Mouse (Mus musculus): ENCODE measurements at regions not wholly inside any gene's neighbourhood (a gene's known extent, or its start where the extent isn't known, plus 50 kb on each side); places are given as distances from the start of the nearest gene placed in this dataset.

DNA sequence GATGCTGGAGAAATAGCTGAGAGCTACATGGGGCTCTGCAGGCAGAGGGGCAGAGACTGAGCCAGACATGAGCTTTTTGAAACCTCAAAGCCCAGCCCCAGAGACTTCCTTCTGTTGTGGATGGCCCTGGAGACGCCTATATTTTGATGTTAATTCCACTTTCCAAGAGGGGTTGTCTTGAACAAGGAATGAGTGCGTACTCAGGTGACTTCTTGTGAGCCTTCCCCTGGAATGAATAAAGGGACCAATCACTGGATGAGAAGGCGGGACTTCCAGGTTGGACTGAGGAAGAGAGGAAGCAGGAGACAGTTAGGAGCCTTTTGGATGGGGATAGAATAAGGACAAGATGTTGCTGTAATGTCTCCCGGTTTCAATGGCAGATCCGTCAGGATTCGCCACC, 76.3 kb upstream of the Spred2 start:
- DNase-seq = no peak

GRCm38 (mm10) chr11:19848412-19848811, 75.8 kb upstream of the Spred2 start:
- no peak for DNase-seq

DNA sequence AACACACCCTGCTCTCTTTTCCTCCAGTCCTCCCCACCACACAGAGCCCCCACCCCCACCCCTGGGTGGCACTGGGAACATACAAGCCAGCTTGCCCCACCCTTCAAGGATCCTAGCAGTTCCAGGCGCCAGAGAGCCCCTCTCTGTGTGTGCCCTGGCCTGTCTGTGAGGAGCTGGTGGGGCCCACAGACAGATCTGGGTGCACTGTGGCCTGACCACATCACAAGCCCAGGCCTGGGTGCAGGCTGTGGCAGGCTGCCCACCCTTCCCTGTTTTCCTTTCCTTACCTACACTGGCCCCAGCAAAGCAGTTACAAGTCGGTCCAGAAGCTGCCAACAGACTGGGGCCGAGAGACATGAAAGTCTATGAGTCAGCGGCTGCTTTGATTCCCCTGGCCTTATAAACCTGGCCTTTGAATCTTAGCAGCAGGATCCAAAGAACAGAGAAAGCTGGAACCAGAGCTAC, 74.8 kb upstream of the Spred2 start:
- no peak for DNase-seq

DNA sequence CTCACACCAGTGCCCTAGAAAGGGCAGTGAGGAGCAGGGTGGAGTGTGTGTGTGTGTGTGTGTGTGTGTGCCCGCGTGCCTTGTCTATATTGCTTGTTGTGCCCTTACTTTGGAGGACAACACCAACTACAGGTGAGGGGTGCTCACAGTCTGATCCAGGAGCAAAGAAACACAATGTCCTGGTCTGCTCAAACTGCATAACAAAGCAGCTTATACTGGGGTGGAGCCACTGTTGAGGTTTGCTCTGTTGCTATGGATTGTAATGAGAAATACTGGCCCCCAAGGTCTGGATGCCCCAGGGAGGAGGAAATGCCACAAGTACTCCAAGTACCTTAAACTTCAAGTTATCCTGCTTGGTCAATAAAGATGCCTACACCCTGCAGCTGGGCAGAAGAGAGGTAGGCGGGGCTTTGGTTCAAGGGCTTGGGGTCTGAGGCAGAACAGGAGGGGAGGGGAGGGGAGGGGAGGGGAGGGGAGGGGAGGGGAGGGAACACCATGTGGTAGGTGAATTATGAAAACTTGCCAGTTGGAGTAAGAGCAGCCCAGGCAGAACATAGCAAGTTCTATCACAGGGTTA, 74.2 kb upstream of the Spred2 start:
- DNase-seq = no peak

DNA sequence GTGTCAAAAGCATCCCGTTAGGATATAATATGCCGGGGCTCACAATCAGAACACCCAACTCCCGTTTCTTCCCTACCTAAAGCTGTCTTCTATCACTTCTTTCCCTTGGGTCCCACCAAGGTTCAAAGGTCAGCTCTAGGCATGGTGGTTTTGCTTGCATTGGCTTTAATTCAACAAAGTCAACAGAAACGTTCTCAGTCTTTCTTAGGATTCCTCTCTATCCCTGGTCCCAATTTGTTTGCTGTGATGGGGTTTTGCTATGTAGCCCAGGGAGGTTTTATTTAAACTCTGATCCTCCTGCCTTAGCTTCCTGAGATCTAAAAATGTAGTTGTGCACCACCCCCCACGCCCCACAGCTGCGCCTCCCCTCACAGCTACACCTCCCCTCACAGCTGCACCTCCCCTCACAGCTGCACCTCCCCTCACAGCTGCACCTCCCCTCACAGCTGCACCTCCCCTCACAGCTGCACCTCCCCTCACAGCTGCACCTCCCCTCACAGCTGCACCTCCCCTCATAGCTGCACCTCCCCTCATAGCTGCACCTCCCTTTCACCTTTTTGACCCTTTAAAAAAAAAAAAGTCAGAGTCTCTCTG, 73.1 kb upstream of the Spred2 start:
- DNase-seq = no peak

GRCm38 (mm10) chr11:19861596-19861995, 62.6 kb upstream of the Spred2 start:
- no peak for DNase-seq

- no peak for DNase-seq
Measured at GRCm38 (mm10) chr11:19863327-19863726, 60.8 kb upstream of the Spred2 start.

DNA sequence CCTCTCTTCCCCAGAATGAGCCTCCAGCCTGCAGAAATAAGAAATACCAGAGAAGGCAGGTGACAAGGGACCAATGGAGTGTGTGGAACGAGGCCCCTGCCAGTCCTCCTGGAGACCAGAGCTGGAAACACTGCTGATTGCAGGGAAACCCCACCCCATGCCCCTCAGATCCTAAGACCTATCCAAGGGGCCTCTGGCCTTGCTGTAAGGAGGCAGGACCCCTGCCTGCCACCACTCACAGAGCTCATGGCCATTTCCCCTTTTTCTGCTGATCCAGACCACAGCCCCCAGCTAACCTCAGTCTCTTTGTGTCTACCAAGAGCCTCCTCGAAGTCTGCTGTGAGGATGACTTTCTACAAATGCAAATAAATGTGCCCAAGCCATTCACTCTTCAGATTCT, 57.9 kb upstream of the Spred2 start:
- DNase-seq = no peak

DNA sequence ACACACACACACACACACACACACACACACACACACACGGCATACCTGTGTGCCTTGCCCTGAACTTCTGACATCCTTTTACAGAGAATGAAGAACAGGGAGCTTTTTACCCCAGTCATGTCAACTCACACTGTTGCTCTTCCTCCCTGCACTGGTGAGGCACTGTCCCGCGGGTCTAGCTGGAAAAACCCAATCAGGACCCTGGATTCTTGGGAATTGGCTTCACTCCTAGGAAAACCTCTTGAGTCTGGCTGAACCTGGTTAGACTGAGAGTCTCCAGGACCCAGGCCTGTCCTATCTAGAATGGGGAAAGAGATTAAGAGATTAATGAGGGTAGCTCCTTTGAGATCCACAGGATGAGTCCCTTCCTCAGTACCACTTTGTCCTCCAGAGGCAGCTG, 54.5 kb upstream of the Spred2 start:
- DNase-seq = no peak

- DNase-seq = no peak
Measured at GRCm38 (mm10) chr11:19870136-19870535, 54.0 kb upstream of the Spred2 start.

- DNase-seq = no peak
Measured at GRCm38 (mm10) chr11:19873796-19874195, 50.4 kb upstream of the Spred2 start.

All from cerebellum, adult 9-10 months (tissue).